Mouse (Mus musculus) stomach, postnatal 0 days (tissue): Measurements from ENCODE around the gene Aox4.

Source experiments
- CTCF ChIP-seq: IDR thresholded peaks from 2 replicates; pipeline ENCODE4 v1.5.1; 2016; ENCODE audit warnings: antibody characterized with exemption, low read depth, mild to moderate bottlenecking, moderate library complexity
- EP300 ChIP-seq: optimal IDR thresholded peaks from 2 replicates; pipeline ENCODE3; 2016; ENCODE audit warnings: antibody characterized with exemption

- TF ChIP-seq CTCF = no peak
- no peak for TF ChIP-seq EP300
Observed at GRCm38 (mm10) chr1:58303009-58303408, 92.8 kb downstream of the Aox4 start.
